Mouse (Mus musculus) thymus, adult 2 months (tissue): ENCODE data around the gene Wipf2. TPM values are rescaled to one million over a fixed set of nuclear protein-coding genes. Genes with fewer than 3 reads are reported as not detected.

Experiments used
- DNase-seq: peaks from one replicate; pipeline ENCODE4 v3.0.0; 2021
- H3K27ac ChIP-seq: fragments of 200-500 bp; 2 replicates; pipeline ENCODE4 v1.5.1; 2012; ENCODE audit warnings: low read length, control low read depth; ENCODE audit not compliant: control insufficient read depth, insufficient read depth
- H3K27me3 ChIP-seq: fragments of 200-500 bp; 2 replicates; pipeline ENCODE4 v1.6.1; 2012; ENCODE audit warnings: mild to moderate bottlenecking, low read length, moderate library complexity, mixed read lengths; ENCODE audit not compliant: control insufficient read depth, insufficient read depth
- H3K36me3 ChIP-seq: fragments of 200-500 bp; 2 replicates; pipeline ENCODE4 v1.6.1; 2012; ENCODE audit warnings: mild to moderate bottlenecking, low read length, moderate library complexity; ENCODE audit not compliant: control insufficient read depth, insufficient read depth
- H3K4me1 ChIP-seq: fragments of 200-500 bp; replicated peaks from 2 replicates; pipeline ENCODE4 v1.6.1; 2012; ENCODE audit warnings: low read length; ENCODE audit not compliant: control insufficient read depth, insufficient read depth
- H3K4me3 ChIP-seq: fragments of 200-500 bp; 2 replicates; pipeline ENCODE4 v1.5.1; 2012; ENCODE audit warnings: mild to moderate bottlenecking, low read length, control low read depth, moderate library complexity; ENCODE audit not compliant: control insufficient read depth, insufficient read depth
- CTCF ChIP-seq: fragments of 200-500 bp; IDR thresholded peaks from 2 replicates; pipeline ENCODE4 v1.5.1; 2012; ENCODE audit warnings: mild to moderate bottlenecking, control low read depth, low read length, moderate library complexity, borderline replicate concordance; ENCODE audit not compliant: control insufficient read depth, poor library complexity, insufficient read depth; ENCODE audit errors: extremely low read depth
- POLR2A ChIP-seq: fragments of 200-500 bp; IDR thresholded peaks from 2 replicates; pipeline ENCODE4 v1.6.1; 2012; ENCODE audit warnings: mild to moderate bottlenecking, low read length, control low read depth, moderate library complexity; ENCODE audit not compliant: control insufficient read depth, poor library complexity, insufficient read depth; ENCODE audit errors: extremely low read depth
- whole genome bisulfite sequencing: fragments of 180-500 bp; shearing (Covaris S2); methylation state at CpG from one replicate; pipeline ENCODE4 v1.1.7; 2018; 5-methylcytosine and 5-hydroxymethylcytosine counted together
- polyA plus RNA-seq: library from polyadenylated mRNA; depleted of rRNA; stranded (reverse); fragments of >200 nt; gene quantifications from 2 replicates; pipeline ENCODE4 v1.2.3, GENCODE M21; 2012

The Wipf2 gene
- polyA plus RNA-seq, 1 experiment: 23.9 TPM

DNA sequence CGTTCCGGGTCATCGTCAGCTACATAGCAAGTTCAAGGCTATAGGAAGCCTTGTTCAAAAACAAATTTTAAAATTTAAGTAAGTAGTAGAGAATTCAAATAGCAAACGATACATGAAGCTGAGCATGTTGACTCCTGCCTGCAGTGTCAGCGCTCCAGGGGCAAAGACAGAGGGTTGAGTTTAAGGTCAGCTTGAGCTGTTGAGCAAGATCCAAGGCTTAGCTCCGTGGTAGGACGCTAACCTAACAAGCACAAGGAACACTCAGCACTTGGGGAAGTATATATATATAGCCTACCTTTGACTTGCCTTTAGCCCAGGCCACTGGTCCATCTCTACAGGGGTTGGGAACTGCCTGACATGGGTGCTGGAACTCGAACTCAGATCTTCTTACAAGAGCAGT lies 6.5 kb downstream of the Wipf2 start:
- H3K36me3 ChIP-seq: peaks cover 14% of the 10 kb centered on the region; the same call in 1 of the 2 replicates
- H3K27ac ChIP-seq: no peak overlapping the region
- H3K4me1 ChIP-seq: peaks cover 2% of the 10 kb centered on the region; the same call in 1 of the 2 replicates
- 92% methylated on average over 8 of the region's 8 CpGs for WGBS
- no peak for TF ChIP-seq CTCF
- TF ChIP-seq POLR2A: no peak
- H3K4me3 ChIP-seq: no peak overlapping the region
- DNase-seq: no peak
- H3K27me3 ChIP-seq: no peaks in the 10 kb centered on the region

DNA sequence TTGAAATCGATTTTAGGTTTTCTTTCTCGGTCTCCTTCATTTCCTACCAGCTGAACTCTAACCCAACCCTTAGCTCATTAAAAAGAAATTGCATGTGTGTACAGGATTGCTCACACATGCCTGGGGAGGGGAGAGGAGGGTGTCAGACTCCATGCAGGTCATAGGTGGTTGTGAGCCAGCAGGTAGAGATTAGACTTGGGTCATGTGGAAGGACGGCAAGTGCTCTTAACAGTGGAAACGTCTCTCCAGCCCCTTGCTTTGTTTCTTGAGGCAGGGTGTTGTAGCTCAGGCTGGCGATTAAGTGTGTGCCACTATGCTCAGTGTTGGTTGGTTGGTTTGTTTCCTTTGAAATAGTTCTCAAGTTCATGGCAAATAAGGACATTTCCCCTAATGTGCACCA lies 7.4 kb downstream of the Wipf2 start:
- WGBS: 92% methylated on average over 5 of the region's 5 CpGs
- no peaks in the 10 kb centered on the region for H3K27me3 ChIP-seq
- no peak overlapping the region for H3K27ac ChIP-seq
- H3K4me1 ChIP-seq: peaks cover 8% of the 10 kb centered on the region
- H3K4me3 ChIP-seq: no peak overlapping the region
- H3K36me3 ChIP-seq: peaks cover 14% of the 10 kb centered on the region; the same call in 1 of the 2 replicates
- DNase-seq: no peak
- TF ChIP-seq POLR2A (no peak), CTCF (no peak)

DNA sequence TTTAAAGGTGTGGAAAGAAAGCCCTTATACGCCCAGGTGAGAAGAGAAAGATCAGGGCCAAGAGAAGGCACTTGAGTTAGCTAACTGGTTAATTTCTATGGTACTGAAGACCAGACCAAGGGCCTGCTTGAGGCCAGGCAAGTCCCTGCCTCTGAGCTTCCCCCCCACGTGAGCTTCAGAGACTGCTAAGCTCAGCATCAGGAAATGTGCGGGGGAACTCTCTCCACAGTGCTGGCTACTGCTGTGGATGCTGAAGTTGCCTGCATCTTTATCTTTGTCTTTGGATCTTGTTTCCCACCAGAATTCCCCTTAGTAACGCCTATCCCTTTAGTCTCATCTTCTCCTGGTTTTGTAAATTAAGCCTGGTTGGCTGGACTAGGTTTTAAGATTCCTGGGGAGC lies 8.0 kb downstream of the Wipf2 start:
- Histone ChIP-seq H3K36me3 (peaks cover 14% of the 10 kb centered on the region; the same call in 1 of the 2 replicates), H3K4me3 (no peak overlapping the region), H3K4me1 (peaks cover 10% of the 10 kb centered on the region), H3K27me3 (no peaks in the 10 kb centered on the region), H3K27ac (no peak overlapping the region)
- WGBS: 79% methylated on average over 4 of the region's 4 CpGs
- no peak for TF ChIP-seq POLR2A
- no peak for TF ChIP-seq CTCF
- DNase-seq: no peak

- H3K27me3 ChIP-seq: no peaks in the 10 kb centered on the region
- WGBS: 89% methylated on average over 4 of the region's 4 CpGs
- H3K27ac ChIP-seq: no peak overlapping the region
- H3K4me1 ChIP-seq: peaks cover 10% of the 10 kb centered on the region
- peaks cover 13% of the 10 kb centered on the region; the same call in 1 of the 2 replicates for H3K36me3 ChIP-seq
- H3K4me3 ChIP-seq: no peak overlapping the region
- no peak for TF ChIP-seq POLR2A
- TF ChIP-seq CTCF: no peak
- no peak for DNase-seq
Observed at GRCm38 (mm10) chr11:98872040-98872439, 8.6 kb downstream of the Wipf2 start.

DNA sequence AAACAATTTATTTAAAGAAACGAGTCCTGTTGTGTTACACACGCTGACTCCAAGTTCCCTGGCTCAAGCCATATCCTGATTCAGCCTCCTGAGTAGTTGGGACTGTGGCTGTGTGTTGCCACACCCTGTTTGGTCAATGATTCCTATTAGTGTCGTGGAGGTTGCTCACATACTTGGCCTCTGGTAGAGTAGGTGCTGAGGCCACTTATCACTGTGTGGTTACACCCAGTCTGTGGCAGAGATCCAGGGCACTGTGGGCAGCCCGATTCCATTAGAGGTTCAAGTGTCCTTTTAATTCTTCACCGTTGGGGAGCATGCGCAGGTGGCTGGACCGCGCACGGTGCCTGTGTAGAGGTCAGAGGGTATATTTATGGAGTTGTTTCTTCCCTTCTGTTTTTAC lies 10.5 kb downstream of the Wipf2 start:
- peaks cover 15% of the 10 kb centered on the region for H3K4me1 ChIP-seq
- H3K4me3 ChIP-seq: no peak overlapping the region
- H3K36me3 ChIP-seq: peaks cover 3% of the 10 kb centered on the region; the same call in 1 of the 2 replicates
- H3K27me3 ChIP-seq: no peaks in the 10 kb centered on the region
- 90% methylated on average over 9 of the region's 9 CpGs for WGBS
- no peak overlapping the region for H3K27ac ChIP-seq
- no peak for DNase-seq
- no peak for TF ChIP-seq CTCF
- TF ChIP-seq POLR2A: no peak

- no peaks in the 10 kb centered on the region for H3K36me3 ChIP-seq
- no peak overlapping the region for H3K4me3 ChIP-seq
- WGBS: 97% methylated on average over 9 of the region's 9 CpGs
- H3K4me1 ChIP-seq: peaks cover 22% of the 10 kb centered on the region
- no peaks in the 10 kb centered on the region for H3K27me3 ChIP-seq
- no peak for DNase-seq
- H3K27ac ChIP-seq: no peak overlapping the region
- TF ChIP-seq POLR2A: no peak
- TF ChIP-seq CTCF: no peak
Observed at GRCm38 (mm10) chr11:98877001-98877400, 13.6 kb downstream of the Wipf2 start.

DNA sequence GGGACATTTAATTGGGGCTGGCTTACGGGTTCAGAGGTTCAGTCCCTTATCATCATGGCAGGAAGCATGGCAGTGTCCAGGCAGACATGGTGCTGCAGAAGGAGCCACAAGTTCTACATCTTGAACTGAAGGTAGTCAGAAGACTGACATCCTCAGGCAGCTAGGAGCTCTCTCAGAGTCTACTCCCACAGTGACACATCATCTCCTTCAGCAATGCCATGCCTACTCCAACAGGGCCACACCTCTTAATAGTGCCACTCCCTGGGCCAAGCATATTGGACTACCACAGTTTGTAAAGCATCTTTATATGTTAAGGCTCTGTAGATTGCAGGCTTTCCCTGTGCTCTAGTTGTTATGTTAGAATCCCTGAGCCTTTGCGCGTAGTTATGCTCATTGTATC lies 24.3 kb downstream of the Wipf2 start:
- Histone ChIP-seq H3K36me3 (peaks cover 47% of the 10 kb centered on the region), H3K27me3 (no peaks in the 10 kb centered on the region), H3K4me3 (no peak overlapping the region), H3K4me1 (no peaks in the 10 kb centered on the region), H3K27ac (no peak overlapping the region)
- over 99% methylated on average over 3 of the region's 3 CpGs for WGBS
- DNase-seq: no peak
- TF ChIP-seq CTCF (no peak), POLR2A (no peak)
